Mouse (Mus musculus) hindlimb bud, embryonic 11.5 days (tissue): Measurements from ENCODE around the gene Wrb.
A peak's percentile ranks its signal among the peaks of the same experiment; 100 is the strongest.

Source experiments
- DNase-seq: peaks from one replicate; pipeline ENCODE4 v3.0.0-alpha.2; 2012; ENCODE audit warnings: low read depth, low spot score; ENCODE audit errors: extremely low spot score

Gene Wrb

DNA sequence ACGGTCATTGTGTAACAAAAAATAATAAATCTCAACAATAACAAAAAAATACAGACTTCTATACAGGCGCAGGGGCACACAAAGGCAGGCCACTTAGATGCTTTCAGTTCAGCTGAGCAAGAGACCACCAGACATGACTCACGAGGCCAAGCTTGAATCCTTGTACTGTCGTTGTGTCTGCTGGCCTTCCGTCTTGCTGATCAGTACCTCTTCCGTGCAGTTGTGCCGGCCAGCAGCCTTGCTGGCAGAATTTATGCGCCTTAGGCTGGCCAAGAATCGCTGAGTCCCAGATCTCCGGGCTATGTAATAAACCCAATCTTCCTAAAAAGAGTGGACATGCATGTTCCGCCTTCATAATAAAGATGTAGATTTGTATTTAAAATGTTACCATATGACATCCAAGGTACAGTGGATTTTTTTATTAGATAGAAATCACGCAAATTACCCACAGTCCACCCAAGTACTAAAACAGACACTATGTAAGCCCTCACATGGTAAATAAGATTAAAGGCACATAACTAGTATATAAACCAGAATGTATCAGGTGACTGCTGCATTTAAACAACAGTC lies 13.4 kb downstream of the Wrb start:
- DNase-seq = no peak

DNA sequence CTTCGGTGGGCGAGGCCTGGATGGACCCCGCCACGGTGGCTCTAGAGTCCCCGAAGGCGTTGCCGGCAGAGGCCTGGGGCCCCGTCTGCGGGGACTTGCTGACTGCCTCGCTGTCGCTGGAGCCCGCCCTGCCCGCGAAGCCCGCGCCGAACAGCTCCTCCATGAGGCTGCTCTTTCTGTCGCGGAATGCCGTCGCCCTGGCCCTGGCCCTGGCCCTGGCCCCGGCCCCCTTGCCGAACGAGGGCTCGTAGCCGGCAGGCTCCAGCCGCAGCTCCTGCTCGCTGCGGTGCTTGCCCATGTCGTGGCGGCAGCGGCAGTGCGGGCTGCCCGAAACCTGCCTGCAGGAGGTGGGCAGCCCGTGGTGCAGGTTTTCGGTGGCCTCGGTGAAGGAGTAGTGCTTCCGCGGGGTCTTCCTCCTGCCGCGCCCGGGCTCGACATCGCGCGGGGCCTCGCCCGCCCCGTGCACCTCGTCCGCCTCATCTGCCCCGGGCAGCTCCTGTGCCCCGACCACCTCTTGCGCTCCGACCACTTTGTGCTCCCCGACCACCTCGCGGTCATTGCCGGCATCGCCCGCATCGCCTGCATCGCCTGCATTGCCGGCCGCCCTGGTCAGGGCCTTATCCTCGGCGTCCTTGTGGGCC lies 14.0 kb downstream of the Wrb start:
- no peak for DNase-seq

DNA sequence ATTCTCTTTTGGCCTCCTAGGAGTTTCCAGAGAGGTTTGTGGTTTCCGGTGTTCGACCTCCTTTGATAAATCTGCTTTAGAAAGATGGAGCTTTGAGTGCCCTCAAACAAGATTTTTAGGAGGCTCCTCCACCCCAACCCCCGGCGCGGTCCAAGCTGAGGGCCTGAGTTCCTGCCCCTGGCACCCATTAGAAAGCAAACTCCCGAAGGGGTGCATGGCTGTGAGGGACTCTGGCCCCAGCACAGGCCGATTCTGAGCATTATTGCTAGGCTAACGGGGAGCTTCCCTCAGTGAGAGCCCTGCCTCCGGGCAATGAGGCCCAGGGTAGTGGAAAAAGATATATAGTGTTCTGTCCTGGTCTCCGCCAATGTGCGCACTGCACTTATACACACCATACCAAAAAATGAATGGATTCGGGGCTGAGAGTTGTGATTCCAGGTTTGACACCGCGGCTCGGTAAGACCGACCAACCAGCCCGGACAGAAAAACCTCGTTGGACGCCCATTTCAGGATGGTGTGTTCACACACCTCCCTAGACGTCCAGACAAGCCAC lies 14.7 kb downstream of the Wrb start:
- no peak for DNase-seq

DNA sequence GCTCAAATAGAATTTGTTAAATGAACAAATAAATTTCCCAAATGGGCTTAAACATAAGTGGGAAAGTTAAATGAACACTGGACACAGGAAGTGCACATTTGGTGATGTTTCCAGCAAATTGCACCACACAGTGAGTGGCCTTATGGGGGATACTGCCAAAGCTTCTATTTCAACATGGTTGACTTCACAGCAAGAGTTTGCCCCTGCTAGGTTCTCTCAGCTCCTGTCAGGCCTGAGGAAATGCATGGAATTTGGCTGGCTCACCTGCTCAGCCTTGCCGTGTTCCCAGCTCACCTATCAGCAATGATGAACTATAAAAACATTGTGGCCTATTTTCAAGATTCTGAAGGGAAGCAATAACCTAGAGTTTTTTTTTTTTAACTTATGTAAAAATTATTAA lies 15.7 kb downstream of the Wrb start:
- DNase-seq = no peak

DNA sequence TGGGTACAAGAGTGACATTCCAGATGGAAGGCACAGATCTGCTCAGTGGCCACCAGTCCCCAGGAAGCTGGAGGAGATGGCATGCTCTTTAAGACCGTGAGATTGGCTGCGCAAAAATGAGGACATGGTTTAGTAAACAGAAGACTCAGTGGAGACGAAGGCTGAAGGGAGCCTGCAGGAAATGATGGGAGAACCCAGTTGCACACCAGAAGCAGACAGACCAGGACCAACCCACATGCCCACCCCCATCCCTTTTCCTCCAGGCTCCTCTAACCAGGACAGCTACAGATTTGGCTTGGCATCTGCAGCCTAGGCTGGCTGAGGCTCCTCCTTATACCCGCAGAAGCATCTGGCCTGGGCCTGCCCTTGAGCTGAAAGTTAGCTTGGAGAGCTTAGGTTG lies 16.1 kb downstream of the Wrb start:
- DNase-seq = no peak

DNA sequence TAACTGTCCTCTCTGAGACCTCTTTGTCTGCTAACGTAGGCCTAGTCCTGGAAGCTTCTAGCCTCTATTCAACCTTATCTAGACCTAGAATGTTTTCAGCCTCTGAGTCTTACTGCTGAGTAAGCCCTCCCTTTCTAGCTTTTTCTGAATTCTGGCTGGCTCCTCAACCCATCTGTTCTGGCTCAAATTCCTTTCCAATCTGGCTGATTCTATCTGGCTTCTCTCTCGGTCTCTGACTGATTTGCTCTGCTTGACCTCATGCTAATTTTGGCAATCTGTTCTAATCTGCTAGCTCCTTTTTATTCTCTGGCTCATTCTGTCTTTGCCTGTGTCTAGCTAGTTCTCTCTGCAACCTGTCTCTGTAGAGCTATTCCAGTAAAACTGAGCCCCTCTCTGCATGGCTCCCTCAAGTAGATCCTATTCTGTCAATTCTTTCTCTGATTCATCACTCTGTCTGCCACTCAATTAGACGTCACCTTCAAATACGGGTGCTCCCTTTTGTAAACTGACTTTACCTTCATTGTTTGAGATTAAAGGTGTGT lies 20.6 kb downstream of the Wrb start:
- no peak for DNase-seq

DNA sequence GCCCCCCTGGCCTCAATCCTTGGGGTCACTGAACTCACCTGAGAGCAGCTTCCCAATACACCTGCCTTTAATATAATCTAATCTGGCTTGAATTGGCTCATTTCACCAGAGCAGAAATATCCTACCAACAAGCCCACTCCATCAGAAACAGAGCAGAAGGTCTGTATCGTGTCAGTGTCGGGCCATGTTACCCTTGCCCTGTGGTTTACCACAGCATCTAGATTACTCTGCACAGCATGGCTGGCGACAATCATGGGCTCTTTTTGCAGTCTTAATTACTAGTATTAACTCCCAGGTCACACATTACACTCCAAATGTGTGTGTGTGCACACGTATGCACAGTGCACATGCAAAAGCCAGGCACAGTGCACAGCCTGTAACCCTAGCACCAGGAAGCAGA lies 23.6 kb downstream of the Wrb start:
- no peak for DNase-seq

DNA sequence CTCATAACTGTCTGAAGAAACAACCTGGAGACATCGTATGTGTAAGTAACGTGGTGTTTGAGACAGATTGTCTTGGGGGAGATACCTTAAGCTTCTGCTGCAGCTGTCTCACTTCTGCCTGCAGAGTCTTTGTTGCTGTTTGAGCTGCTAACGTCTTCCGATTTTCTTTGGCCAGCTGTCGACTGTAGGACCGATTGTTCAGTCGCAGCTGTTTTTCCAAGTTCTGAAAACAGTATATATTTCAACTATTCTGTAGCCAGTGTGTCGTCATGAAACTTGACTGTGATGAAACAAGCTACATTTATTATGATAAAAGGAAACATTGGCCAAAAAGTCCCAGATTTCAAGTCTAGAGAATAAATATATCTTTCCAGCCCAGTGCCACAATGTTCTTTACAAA lies 28.4 kb downstream of the Wrb start:
- no peak for DNase-seq

DNA sequence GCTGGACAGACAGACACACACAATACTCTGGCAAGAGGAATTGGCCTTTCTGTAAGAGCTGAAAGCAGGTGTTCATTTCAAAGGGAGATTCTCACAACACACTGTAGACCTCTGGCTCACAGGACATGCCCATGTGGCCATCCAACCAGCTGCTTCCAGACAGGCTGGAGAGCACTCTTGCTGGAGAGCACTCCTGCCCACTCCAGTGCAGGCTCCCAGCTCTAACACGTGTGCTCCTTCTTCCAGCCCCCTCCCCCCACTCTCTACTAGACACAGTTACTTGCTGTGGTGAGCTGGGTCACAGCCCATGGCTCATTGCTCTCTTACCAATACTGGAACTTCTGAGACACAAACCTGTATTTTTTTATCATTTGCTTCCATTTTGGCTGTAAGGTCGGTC lies 30.2 kb downstream of the Wrb start:
- no peak for DNase-seq

DNA sequence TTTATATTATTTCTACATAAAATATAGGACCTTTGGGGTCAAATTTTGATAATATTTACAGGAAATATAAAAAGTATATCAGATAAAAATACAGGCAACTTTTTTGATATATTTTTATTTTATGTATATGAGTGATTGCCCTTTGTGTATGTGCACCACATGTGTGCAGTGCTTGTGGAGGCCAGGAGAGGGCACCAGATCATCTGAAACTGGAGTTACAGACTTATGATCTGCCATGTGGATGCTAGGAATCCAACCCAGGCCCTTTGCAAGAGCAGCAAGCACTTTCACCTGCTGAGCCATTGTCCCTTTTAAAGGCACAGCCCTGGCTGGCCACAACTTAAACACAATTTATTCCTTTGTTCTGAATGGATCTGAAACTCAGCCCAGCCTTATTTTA lies 33.9 kb downstream of the Wrb start:
- DNase-seq = no peak

DNA sequence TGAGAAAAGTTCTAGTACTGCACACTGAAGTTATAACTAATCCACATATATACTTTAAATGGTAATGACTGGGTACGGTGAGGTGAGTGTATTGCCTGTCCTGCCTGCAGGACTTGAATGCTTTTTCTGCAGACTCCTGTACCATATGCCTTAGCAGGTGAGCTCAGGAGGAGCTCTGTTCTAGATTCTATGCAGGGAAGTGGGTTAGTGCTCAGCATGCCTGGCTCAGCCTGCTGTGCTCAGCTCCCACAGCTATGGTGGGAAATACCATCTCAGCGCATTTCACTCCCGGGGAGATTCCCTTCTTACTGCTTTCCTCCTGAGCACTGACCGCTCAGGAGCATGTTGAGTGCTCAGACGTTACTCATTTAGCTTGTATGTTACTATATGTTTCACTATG lies 42.4 kb downstream of the Wrb start:
- no peak for DNase-seq

DNA sequence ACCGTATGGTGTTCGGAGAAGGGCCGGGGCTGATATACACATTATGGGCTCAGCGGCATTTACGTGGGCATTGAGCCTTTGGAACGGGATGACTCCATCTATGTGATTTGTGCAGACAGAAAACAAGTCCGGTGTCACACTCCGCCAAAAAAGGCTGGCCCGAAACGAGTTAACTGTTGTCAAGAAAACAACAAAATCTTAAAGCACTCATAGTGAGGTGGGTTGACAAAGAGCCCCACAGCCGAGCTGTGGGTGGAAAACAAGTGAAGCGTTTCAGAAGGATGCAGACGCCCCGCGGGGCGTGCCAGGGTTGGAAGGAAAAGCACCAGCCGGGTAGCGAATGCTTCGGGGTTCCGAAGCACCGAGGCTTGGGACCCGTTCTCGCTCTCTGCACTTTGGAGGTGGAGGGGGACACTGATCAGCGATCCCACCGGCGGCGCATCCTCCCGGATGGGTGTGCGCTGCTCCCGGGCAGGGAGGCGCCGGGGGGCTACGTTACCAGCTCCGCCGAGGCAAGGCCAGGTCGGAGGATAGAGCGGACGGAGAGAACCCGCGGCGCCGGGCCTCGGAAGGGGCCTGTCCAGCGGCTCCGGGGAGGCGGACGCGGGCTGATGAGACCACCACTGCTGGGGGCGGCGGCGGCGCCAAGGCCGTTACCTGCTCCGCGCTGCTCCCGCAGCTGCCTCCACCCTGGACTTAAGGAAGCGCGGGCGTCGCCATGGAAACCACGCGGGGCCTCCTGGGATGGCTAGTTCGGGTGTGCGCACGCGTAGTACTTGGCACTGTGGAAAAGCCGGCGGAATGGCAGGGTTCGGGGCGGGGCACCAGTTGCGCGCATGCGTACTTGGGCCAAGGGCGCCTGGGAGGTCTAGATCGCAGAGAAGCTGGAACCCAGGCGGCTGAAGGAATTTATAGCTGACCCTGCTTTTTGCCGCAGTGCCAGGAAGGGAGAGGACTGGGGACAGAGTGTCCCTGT lies 46.6 kb downstream of the Wrb start, which contains the start of gene Lca5l:
TSS of gene Lca5l (minus strand) at position 741 of the 976 bp plus-strand sequence.
- DNase-seq = peak; percentile 95

DNA sequence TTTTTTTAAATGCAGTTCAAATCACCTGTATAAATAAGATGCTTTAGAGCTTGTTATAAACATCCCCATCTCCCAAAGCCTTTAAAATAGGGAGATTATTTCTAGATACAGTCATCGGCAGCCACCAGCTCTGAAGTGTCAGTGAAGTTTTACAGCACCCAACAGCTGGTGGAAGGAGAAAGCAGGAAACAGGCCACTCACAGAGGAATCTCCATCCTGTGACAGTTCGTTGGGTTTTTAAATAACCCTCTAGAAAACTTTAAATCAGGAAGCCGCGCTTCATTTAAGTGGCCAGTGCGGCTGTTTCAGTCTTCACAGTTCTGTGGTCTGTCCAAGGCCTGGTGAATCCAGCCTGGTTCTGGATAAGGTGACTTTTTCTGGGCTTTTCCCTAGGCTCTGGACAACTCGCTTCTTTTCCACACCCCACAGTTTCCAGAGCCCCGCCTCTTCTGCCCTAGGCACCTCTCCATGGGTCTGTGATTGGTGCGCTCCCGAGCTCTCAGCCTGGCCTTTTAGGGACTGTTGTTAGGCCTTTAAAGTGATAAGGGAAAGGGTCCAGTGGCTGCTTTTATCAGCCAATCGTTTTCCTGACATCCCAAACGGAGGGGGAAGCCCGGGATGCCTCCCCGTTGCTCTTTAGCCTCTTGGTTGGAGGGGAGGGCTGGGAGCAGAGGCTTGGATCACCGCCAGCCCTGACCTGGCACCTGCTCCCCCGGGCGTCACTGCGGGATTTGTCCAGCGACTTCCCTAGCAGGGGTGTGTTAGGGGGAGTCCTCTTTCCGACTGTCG lies 54.9 kb downstream of the Wrb start, which contains the start of gene Sh3bgr:
TSS of gene Sh3bgr (plus strand) at position 538 of the 789 bp plus-strand sequence.
- no peak for DNase-seq

DNA sequence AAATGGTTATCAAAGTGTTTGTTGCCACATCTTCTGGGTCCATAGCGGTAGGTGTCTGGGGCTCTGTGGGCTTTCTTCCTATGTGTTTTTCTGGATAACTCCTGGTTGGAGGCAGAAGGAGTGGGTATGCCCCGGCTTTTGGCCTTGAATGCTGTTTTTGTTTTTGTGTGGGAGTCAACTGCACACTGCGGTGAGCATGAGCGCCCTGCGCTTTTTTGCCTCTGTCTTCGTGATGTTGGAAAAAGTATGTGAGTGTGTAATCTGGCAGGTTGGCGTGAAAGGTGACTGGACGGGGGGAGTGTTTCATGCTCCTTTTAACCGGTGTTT lies 55.5 kb downstream of the Wrb start:
- no peak for DNase-seq

DNA sequence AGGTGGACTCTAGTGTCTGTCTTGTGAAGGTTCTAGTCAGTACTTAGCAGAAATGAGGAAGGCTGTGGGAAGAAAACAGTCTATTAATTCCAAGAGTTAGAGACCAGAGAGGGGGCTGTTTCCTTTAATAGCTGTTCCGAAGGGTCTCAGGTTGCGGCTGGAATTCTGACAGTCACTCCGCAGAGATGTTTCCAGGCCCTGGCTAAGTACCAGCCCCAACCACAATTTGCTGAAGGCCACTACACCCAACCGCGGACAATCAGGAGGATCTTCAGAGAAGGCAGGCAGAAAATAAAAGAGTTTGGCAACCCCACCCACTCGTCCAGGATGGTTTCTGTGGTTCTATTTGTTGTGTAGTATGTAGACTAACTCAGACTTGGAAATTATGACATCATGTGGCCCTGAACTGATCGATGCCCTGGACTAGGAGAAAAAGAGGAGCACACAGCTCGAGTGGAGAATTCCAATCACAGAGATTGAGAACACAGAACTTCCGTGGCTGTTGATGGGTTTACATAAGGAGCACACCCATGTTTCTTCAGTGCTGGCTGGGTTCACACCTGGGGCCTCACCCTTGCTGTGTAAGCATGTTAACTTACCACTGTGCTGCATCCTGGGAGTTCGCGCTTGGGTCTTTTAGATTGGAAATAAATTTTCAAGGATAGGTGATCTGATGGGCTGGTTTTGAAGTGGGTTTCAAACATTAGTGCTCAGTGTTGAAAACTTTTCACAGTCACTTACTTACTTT lies 56.5 kb downstream of the Wrb start:
- no peak for DNase-seq
